Comparison of ENCODE assay signal across 10 mouse cellular contexts in the genomic region with DNA sequence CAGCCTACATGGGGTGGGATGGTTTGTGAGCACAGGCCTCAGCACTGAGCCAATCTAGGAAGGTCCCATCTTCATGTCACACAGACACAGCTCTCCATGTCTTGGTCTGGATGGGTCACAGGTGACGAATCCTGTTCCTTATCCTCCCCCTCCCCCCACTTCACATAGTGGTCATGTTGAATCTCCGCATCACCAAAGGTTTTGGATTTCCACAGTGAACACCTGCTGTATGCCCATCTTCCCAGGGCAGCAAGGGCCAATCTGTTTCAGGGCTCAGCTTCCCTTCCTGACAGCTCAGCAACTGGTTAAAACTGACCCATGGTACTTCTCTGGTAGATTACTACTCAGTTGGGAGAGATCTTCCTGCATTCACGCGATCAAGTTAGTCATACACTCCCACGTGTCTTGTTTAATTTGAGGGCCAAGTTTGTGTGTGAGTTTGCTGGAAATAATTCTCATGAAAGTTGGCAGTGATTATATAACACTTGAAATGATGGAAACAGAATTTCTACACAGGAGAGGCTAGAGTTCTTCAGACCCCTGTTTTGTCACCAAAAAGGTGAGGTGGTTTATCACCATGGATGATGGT.
"Had no signal": no experiment of that assay in that cellular context is flagged by ENCODE, and none has a peak within 500 bp of the region (broad histone marks: within the 10 kb centered on the region; RNA-seq: fewer than 3 reads in every experiment).

No protein-coding gene starts in this region.

- DNase-seq: kidney, adult 9 months; kidney, postnatal 25 days; lung, adult 18-20 months; right cerebral cortex, postnatal 25 days; thymus, postnatal 4 days had no signal

- H3K4me3 ChIP-seq: limb, embryonic 13.5 days; midbrain, embryonic 12.5 days had no signal

- H3K27me3 ChIP-seq: midbrain, embryonic 12.5 days had no signal

- ATAC-seq: midbrain, embryonic 16.5 days had no signal

- H3K4me2 ChIP-seq: limb, embryonic 13.5 days; midbrain, embryonic 12.5 days had no signal

- H3K36me3 ChIP-seq: limb, embryonic 13.5 days; midbrain, embryonic 12.5 days had no signal

- H3K27ac ChIP-seq: limb, embryonic 13.5 days; liver, embryonic 14.5 days; midbrain, embryonic 12.5 days; stomach, postnatal 0 days had no signal

- H3K9me3 ChIP-seq: limb, embryonic 13.5 days; midbrain, embryonic 12.5 days had no signal

- H3K9ac ChIP-seq: limb, embryonic 13.5 days; liver, embryonic 14.5 days; midbrain, embryonic 12.5 days had no signal
